Mouse (Mus musculus): ENCODE data around the gene Rpl18.

Gene Rpl18

DNA sequence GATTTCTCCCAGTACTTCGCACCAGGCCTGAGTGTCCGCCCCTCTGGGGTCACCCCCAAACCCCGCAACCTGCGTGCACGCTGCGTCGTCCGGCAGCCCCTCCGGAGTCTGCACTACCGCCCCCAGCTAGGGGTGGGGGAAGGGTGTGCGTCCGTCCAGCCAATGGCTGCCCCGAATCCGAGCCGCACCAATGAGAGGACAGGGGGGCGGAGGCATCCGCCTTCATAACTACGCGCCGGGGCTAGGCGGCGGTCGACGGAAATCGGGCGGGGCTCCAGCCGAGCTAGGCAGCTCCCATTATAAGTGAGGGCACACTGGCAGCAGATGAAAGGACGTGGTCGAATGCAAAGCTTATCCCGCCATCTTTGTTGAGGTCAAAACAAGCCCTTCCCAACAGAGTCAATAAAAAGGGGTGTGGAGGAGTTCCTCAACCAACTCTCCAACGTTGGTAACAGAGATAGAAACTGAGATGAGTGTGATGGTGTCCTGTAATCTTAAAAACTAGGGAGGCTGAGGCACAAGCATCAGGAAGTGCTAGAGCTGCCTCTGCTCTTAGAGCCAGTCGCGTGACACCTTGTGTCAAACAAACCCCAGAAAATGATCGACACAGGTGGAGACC lies at the start of gene Rpl18:
Rpl18 (plus strand) TSS at position 368 of the 619 bp plus-strand sequence.
- peak; percentile 98 for DNase-seq (ENCODE audit: low spot score)

DNA sequence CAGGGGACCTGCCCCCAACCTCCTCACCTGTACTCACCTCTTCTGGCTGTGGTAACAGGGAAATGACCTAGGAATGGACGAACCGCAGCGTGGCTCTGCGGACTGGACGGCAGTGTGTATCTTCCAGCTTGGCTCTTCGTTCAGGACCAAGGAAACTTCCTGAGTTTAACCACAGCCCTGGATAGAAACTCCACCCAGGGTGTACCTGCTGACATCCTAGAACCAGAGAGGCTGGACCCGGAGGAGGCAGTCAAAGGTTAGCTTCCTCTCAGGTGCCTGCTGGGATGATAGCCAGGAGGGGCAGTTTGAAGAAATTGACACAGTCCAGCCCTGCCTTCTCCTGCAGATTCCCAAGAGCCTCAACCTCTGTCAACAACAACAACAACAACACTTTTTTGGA lies 49.1 kb upstream of the Rpl18 start, which contains the start of gene Fut2:
Fut2 (minus strand) TSS at position 234 of the 400 bp plus-strand sequence.
- DNase-seq (ENCODE audit: low spot score): no peak

DNA sequence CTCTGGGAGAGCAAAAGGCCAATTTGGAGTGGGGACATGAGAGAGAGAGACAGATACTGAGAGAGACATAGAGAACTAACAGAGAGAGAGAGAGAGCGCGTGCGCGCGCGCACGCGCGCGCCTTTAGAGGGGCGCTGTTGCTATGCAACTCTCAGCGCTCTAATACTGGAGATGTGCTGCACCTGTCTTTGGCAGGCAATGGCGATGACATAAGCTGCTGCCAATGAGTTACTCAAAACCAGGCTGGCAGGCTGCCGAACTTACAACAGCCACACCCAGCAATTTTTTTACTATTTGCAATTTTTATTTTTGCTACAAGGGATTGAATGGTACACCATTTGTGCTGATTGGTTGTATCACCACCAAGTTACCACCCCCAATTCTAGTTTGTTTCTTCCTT lies 47.5 kb upstream of the Rpl18 start:
- DNase-seq (ENCODE audit: low spot score): no peak

DNA sequence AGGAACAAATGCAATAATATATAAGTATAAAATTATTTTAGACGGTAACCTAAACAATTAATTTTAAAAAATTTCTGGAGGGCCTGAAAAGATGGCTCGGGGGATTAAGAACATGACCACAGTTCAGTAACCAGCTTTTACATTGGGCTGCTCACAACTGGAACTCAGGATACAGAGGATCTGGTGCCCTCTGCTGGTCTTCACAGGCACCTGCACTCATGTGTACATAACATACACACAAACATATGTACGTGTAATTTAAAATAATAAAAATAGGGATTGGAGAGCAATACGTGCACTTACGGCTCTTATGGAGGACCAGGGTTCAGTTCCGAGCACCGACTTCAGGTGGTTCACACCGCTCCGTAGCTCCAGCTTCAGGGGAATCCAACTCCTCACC lies 46.3 kb upstream of the Rpl18 start:
- no peak for DNase-seq (ENCODE audit: low spot score)

DNA sequence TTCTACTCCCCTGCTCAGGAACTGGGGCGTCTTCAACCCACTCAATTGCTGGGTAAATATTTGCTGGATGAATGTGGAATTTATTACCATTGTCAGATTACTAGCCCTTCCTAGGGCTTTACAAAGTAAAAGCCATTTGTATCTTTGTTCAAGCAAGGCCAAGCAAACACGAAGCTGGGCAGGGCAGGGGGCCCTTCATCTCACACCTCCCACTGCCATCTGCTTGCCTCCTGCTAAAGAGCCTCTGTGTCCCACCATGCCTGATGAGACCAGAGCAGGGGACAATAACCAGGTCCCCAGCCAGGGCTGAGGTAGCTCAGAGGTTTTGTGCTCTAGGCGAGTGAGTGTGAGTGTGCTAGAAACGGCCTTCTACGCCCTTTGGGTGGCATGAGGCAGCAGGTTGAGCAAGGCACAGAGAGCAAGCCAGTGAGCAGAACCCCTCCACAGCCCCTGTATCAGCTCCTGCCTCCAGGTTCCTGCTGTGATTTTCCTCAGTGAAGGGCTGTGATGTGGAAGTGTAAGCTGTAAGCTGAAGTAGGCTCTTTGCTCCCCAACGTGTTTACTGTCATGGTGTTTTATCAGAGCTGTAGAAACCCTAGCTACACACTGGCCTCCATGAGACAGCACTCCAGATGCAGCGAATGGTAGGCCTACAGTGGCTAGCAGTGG lies 37.5 kb upstream of the Rpl18 start:
- DNase-seq (ENCODE audit: low spot score): no peak

DNA sequence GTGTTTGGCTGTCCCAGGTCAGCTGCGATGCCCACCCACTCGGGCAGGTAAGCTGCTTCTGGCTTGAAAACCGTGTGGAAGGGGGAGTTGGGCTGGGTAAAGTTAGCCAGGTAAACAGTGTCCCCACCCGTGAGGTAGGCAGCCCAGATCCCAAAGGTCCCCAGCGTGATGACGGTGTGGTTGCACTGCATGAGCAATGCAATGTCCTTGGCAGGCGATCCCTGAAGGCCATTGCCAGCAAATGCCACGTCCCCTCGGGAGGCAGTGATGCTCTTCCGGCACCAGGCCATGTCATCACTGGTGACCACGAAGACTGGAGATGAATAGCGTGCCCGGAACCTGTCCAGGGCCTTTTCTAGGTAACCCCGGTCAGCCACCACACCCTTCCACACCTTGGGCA lies 36.7 kb upstream of the Rpl18 start:
- DNase-seq (ENCODE audit: low spot score): no peak

DNA sequence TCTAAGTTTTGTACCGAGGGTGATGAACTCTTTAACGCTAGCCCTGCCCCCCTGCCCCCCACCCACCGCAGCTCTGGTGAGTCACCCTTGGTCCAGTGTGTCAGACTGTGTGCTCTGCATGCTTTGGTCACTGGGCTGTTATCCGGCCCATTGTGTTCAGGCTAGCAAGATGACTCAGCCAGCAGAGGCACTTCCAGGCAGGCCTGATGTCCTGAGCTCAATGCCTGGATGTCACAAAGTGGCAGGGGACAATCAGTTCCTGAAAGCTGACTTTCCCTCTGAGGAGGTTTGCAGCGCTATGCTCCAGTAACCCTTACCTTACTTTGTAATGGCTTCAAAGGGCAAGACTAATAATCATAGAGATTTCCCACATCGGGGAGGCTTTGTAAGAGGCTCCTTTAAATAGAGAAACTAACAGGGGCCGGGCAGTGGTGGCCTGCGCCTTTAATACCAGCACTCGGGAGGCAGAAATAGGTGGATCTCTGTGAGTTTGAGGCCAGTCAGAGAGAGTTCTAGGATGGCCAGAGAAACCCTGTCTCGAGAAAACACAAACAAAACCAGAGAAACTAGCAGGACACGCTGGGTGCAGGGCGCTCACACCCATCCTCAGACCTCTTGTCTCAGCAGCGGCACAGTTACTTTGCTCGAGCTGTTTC lies 35.2 kb upstream of the Rpl18 start:
- no peak for DNase-seq (ENCODE audit: low spot score)

DNA sequence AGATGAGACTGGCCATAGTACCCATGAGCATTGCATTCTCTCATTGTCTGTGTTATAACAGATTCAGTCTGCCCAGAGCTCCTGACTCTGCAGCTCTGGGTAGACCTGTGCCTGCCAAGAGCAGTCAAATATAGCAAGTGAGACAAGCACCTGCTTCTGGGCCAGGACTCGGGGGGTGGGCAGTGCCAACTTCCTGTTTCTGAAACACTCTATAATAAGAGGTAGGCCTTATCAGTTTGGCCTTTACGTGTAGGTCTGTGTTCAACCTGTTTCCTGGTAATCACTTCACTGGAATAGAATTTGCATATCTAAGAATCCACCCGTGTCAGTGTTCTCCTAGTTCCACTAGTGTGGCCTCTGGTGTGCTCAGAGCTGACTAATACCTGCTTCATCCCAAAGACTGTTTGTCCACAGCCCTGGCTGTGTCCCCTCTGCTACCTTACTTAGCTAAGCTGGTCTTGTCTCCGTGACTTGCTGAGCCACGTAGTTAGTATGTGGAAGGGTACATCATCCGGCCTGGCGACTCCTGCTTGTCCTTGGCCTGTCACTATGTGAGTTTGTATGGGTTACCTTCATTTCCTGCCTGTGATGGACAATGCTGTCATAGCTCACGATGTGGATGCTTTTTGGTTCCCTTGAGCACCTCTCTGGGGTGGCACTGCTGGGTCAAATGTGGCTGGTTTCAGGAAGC lies 34.1 kb upstream of the Rpl18 start:
- DNase-seq (ENCODE audit: low spot score): no peak

DNA sequence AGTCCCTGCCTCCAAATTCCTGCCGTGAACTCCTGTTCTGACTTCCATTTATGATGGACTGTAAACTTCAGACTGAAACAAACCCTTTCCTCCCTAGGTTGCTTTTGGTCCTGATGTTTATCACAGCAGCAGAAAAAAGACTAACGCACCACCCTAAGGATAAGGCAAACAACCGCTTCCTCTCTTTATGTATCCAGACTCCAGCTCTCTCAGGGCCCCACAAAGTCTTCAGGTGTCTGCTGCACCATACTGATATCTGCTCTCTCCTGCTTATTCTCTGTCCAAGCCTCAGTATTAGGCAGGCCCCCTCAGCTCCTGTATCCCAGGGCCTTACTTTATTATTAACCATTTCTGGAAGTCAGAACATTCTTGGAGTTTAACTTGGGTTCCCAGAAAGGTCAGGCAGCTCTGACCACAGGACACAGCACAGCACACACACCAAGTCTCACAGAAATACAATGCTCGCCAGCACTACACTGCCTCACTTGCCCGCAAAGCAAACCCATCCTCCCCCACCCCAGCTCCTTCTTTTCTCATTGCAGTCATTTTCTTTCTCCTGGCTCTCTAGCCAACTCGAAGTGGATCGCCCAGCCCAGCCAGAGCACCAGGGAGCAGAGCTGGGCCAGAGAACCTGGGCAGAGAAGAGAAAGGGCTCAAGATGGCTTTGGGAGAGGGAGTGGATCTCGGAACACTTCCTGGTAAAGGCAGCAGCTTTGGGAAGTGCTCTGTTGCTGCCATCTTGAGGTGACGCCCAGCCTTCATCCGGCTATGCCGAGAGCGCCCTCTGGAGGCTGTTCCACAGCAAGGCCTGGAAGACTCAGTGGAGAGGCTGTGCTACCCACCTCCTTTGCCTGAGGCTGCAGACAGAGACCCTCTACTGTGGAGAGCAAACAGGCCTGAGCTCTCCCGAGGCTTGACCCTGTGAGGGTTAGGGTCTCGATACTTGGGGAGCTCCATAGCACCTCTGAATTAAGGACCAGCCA lies 32.8 kb upstream of the Rpl18 start:
- DNase-seq (ENCODE audit: low spot score): peak; percentile 72

DNA sequence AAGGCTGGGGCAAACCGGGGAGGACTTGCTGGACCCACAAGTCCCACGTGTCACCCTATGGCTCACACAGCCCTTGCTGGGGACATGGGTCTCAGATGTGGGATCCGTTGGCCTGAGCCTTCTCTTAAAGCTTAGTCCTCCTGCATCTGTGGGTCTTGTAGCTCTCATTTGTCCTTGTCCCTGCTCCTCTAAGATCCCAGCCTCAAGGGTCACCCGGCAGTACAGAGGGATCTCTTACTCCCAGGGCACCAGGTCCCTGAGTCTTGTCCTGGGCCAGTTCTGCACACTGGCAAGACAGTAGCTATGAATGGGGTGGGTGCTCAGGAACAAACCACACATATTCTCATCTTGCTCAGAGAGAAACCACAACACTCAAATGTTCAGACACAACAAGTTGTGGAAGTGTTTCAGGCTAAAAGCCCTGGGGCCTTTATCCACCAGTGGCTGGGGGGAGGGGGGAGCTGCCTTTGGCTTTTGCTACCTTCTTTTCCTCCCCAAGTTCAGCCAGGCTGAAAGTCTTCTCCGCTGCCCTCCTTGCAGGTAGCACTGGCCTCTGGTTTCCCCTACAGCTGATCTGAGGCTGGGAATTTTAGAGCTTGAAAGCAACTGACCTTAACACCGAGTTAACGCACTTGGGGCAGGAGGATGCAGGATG lies 31.7 kb upstream of the Rpl18 start, which contains the start of gene Ntn5:
Ntn5 (plus strand) TSS at position 627 of the 655 bp plus-strand sequence.
- no peak for DNase-seq (ENCODE audit: low spot score)

DNA sequence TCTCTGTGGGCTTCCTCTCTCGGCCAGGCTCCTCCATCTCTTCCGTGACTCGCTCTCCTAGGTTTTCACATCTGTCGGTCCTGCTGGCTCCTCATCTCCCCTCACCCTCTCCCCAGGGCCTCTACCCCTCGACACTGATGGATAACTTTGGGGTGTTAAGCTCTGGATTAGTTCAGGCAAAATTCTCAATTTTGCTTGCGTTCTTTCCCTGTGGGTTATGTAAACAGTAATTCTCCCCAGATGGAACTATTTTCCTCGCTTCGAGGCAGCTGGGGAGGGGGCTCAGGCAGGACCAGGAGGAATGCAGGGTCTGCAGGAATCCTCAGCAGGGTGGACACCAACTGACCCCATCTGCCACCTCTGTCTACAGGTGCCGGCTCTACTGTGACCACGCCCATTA lies 29.4 kb upstream of the Rpl18 start:
- no peak for DNase-seq (ENCODE audit: low spot score)

DNA sequence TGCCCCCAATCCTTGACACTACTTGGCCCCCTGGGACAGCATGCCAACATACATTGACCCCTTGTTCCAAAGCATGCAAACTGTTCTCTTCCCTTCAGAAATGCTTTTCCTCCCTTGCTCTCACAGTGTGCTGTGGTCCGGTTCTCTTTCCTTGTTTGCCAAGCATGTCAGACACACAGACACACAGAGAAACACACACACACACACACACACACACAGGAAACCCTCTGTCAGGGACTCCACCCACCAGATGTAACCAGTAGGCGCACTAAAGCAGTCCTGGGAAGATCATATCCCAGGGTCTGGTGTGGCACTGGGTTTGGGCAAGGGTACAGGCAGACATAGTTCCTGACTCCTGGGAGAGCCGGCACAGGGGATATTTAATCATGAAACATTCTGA lies 28.4 kb upstream of the Rpl18 start:
- DNase-seq (ENCODE audit: low spot score): no peak

DNA sequence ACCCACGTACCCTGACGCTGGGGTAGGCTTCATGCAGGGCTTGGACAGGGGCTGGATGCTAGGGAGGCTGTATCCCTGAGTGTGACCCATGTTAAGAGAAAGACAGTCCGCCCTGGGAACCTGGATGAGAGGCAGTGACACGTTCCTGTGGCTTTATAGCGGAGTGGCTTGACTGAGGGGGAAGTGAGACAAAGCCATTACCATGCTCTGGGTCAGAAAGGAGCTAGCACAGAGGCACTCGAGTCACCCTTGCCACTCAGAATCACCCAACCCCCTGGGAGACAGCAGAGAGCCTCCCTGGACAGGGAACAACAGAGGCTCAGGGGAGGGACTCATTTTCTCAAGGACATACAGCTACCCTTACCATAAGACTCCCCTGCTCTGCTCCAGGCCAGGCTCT lies 26.2 kb upstream of the Rpl18 start:
- DNase-seq (ENCODE audit: low spot score): no peak

DNA sequence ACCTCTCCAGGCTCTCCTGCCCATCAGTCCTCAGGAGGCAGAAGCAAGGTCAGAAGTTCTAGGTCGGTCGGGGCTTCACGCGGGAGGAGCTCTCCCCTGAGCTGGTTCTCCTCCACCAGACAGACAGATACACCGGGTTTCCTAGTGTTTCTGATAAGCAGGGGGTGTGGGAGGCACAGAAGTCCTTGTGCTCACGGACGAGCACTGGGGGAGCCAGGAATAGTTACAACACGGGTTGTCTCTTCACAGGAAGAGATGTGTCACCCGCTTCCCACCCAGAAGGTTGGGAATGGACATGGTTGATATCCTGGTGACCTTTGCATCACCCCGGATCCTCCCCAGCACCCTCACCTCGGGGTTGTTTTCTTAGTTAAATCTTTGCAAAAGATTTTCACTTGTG lies 25.5 kb upstream of the Rpl18 start:
- no peak for DNase-seq (ENCODE audit: low spot score)

DNA sequence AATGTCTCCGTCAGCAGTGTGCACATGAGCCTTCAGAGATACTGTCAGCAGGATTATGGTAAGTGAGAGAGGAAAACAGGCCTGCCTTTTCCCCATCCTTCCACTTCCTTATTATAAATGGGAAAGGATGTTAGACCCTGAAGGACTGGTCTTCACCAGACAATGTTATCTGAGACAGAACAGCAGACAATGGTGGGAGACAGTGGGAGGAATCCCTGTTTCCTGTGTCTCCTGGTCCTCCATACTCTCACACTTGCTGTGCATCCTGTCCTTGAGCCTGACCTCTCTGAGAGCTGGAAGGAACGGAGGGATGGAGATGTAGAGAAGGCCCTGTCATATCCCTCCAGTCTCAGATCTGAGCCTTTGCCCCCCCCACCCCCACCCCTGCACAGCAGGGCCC lies 22.9 kb upstream of the Rpl18 start:
- DNase-seq (ENCODE audit: low spot score): no peak

DNA sequence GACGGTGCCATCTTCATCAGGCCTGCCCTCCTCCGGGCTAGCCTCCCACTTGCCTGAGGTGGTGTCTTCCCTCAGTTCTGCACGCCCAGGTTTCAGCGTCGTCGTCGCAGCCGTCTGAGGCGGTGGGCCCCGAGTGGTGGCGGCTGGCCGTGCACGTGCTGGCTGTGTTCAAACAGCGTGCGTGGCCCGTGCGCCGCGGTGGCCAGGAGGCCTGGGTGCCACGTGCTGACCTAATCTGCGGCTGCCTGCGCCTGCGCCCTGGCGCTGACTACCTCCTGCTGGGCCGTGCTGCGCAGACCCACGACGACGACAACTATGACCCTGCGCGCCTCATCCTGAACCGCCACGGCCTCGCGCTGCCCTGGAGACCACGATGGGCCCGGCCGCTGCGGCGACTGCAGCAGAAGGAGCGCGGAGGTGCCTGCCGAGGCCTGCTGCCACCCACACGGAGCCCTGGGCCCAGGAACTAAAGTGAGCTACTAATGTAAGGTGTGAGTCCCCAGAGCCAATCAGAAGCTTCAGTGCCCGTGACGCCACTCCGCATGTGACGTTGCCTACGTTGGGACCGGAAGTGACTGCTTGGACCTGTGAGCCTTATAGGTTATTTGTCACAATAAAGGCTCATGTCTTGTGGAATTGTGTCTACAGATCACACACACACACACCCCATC lies 21.2 kb upstream of the Rpl18 start, which contains the start of gene Sec1:
Sec1 (minus strand) TSS at position 482 of the 671 bp plus-strand sequence.
- DNase-seq (ENCODE audit: low spot score): no peak

DNA sequence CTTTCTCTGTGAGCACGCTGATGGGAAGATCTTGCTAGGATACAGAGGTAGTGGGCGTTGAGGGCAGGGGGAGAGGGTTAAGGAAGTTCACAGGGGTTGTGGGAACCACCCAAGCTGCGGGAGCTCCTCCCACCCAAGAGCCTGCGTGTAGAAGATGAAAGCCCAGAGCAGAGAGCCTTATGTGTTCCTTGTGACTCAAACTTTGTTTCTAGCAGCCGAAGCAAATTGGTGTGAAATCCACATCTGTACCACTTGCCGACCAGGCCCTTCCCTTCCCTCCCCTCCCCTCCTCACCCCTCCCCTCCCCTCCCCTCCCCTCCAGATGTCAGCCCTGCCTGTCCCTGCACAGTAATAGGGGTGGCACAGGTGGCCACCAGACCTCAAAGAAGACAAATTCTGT lies 20.2 kb upstream of the Rpl18 start:
- DNase-seq (ENCODE audit: low spot score): no peak

DNA sequence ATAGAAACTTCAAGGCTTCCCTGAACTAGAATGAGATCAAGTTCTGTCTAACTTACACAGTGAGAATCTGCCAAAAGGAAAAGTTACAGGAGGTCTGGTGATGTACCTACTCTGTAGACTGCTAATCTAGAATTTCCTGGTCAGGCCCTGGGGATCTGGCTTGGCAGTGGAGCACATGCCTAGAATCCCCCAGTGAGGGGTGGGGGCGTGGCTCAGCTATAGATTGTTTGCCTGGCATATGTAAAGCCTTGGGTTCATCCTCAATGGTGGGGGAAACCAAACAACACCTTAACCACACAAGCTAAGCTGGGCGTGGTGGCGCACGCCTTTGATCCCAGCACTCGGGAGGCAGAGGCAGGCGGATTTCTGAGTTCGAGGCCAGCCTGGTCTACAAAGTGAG lies 17.4 kb upstream of the Rpl18 start:
- no peak for DNase-seq (ENCODE audit: low spot score)

DNA sequence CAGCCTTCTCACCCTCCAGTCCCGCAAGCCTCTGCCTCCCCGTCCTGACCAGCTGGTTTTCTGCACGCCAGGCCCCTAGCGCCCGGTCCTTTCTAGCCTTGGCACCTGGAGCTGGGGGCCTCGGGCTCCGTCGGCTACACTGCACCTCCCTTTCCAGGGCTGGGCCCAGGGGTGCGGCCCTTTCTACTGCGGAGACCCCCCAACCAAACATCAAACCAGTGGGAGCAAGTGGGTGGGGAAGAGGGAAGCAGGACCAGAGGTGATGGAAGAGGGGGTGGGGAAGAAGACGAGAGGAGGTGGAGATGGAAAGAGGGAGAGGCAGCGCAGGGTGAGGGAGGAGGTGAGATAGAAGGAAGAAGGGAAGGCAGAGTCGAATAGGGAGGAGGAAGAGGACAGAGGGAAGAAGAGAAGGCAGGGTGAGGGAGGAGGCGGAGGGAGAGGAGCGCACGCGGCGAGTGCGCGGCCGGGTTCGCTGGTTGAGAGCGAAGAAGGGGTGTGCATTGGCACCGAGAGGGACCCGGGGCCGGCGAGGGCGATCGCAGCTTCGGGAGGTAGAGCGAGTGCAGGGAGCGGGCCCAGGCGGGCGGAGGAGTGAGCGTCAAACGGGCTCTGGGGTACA lies 15.6 kb upstream of the Rpl18 start, which contains the start of gene Car11:
Car11 (plus strand) TSS at position 321 of the 619 bp plus-strand sequence.
- DNase-seq (ENCODE audit: low spot score): no peak

Data from ovary, adult 18-20 months (tissue).